Mouse (Mus musculus) midbrain, embryonic 12.5 days (tissue): Measurements from ENCODE around the gene Dedd. TPM values are rescaled to one million over a fixed set of nuclear protein-coding genes. Genes with fewer than 3 reads are reported as not detected.
"Not testable (repeated sequence)": the region's sequence is repeated elsewhere in the genome, so short reads cannot be mapped to it uniquely, and the experiment has no call there.

ENCODE experiments used
- ATAC-seq: fragments of 200-750 bp; cut with Nextera tagmentation; 2 replicates; pipeline ENCODE4 v1.8.0; 2017; ENCODE audit warnings: low read depth, moderate TSS enrichment, moderate library complexity; ENCODE audit not compliant: low FRiP score
- H3K27ac ChIP-seq: fragments of 300-500 bp; sonication (generic); replicated peaks from 2 replicates; pipeline ENCODE4 v1.5.1; 2016; ENCODE audit warnings: mild to moderate bottlenecking
- H3K27me3 ChIP-seq: fragments of 300-500 bp; sonication (generic); 2 replicates; pipeline ENCODE4 v1.6.1; 2016; ENCODE audit warnings: mild to moderate bottlenecking
- H3K36me3 ChIP-seq: fragments of 300-500 bp; sonication (generic); 2 replicates; pipeline ENCODE4 v1.6.1; 2016
- H3K4me1 ChIP-seq: fragments of 300-500 bp; sonication (generic); 2 replicates; pipeline ENCODE4 v1.6.1; 2016
- H3K4me2 ChIP-seq: fragments of 300-500 bp; sonication (generic); replicated peaks from 2 replicates; pipeline ENCODE4 v1.6.1; 2016; ENCODE audit warnings: mild to moderate bottlenecking, moderate library complexity
- H3K4me3 ChIP-seq: fragments of 300-500 bp; sonication (generic); 2 replicates; pipeline ENCODE4 v1.5.1; 2016; ENCODE audit warnings: mild to moderate bottlenecking
- H3K9ac ChIP-seq: fragments of 300-500 bp; sonication (generic); replicated peaks from 2 replicates; pipeline ENCODE4 v1.6.1; 2016; ENCODE audit warnings: mild to moderate bottlenecking, moderate library complexity
- H3K9me3 ChIP-seq: fragments of 300-500 bp; sonication (generic); 2 replicates; pipeline ENCODE4 v1.6.1; 2016; ENCODE audit warnings: mild to moderate bottlenecking
- WGBS: fragments of 180-500 bp; shearing (Covaris S2); methylation state at CpG from one replicate; pipeline ENCODE4 v1.1.7; 2016; 5-methylcytosine and 5-hydroxymethylcytosine counted together
- polyA plus RNA-seq: library from polyadenylated mRNA; unstranded; fragments of >200 nt; fragmentation: Nextera tagmentation; extraction: Ambion mirVana; gene quantifications from 2 replicates; pipeline ENCODE4 v1.2.1, GENCODE M21; 2016

Gene Dedd
- polyA plus RNA-seq, 1 experiment from 2014 or later: 51.9 TPM

DNA sequence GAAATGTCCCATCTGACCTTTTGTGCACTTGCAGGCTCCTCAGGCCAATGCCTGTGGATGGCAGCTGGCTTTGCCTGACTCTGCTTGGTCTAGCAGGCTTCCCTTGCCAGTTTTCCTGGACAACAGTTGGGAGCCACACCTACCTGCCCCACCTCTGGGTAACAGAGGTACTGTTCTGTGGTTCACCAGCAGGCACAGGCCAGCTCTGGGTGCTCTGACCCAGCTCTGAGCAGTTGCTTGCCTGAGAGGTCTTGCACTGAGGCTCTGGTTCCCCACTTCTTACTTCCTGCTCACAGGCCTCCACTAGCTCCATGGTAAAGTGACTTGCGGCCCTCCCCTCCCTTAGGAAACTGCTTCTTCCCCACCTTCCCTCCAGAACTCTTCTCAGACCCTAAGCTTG lies 6.9 kb upstream of the Dedd start:
- Histone ChIP-seq H3K9me3 (no peaks in the 10 kb centered on the region), H3K27ac (no peak overlapping the region), H3K27me3 (no peaks in the 10 kb centered on the region), H3K36me3 (no peaks in the 10 kb centered on the region), H3K4me3 (no peak overlapping the region), H3K4me1 (no peaks in the 10 kb centered on the region), H3K4me2 (no peak overlapping the region), H3K9ac (no peak overlapping the region)
- 85% methylated on average over 1 of the region's 1 CpGs for WGBS
- ATAC-seq: no peak

DNA sequence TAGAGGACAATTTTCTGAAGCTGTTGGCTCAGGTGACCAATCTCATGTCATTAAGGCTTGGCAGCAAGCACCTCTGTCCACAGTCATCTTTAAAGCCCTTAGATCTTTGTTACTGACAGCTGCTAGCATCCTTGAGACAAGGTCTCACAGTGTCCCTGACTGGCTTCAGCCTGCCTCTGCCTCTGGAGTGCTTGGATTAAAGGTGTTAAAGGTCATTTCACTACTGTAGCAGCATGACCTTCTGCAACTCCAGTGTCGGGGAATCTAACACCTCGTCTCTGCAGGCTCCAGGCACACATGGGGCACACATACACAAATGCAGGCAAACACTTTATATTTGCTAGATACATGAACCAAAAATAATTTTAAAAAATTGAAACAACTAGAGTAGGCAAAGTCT lies 3.4 kb upstream of the Dedd start:
- peaks cover 19% of the 10 kb centered on the region for H3K4me1 ChIP-seq
- no peak overlapping the region for H3K4me2 ChIP-seq
- H3K27ac ChIP-seq: no peak overlapping the region
- no peaks in the 10 kb centered on the region for H3K9me3 ChIP-seq
- no peak overlapping the region for H3K9ac ChIP-seq
- H3K4me3 ChIP-seq: no peak overlapping the region
- H3K36me3 ChIP-seq: no peaks in the 10 kb centered on the region
- no peak for ATAC-seq
- no peaks in the 10 kb centered on the region for H3K27me3 ChIP-seq
- 89% methylated on average over 2 of the region's 2 CpGs for WGBS

DNA sequence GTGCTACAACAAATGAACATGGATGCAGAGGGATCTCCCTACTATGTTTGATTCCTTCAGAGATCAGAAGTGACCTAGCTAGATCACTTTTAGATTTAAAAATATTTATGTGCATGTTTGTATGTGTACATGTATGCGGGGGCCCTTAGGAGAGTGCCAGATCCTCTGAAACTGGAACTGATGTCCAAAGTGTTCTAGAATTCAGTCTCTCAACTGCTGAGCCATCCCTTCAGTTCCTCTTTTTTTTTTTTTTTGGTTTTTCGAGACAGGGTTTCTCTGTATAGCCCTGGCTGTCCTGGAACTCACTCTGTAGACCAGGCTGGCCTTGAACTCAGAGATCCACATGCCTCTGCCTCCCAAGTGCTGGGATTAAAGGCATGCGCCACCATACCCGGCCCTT lies 2.4 kb upstream of the Dedd start:
- not testable (repeated sequence) for H3K4me2 ChIP-seq, H3K9ac ChIP-seq, H3K27ac ChIP-seq, ATAC-seq, H3K27me3 ChIP-seq, H3K4me3 ChIP-seq, H3K36me3 ChIP-seq, H3K9me3 ChIP-seq
- H3K4me1 ChIP-seq: peaks cover 28% of the 10 kb centered on the region
- WGBS: 90% methylated on average over 4 of the region's 4 CpGs

DNA sequence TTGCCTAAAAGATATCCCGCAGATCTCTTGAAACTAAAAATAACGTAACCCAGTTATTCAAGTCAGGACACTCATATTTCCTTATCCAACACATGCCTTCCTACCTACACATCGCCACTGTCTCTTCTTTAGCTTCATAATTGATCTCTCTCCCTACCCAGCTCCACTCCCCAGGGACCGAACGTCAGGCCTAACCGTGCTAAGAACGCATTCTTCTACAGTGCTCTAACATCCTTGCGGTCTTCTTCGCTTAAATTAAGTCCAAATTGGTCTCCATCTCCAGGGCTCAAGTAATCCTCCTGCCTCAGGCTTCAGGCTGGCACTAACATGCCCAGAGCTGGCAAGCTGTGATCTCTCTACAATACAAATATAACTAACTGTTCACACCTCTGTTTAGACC lies 701 bp upstream of the Dedd start:
- Histone ChIP-seq H3K27ac (peak overlapping the region; percentile 98), H3K27me3 (no peaks in the 10 kb centered on the region), H3K4me2 (peak overlapping the region; percentile 78), H3K4me3 (peak overlapping the region; percentile 88), H3K4me1 (peaks cover 34% of the 10 kb centered on the region), H3K9ac (peak overlapping the region; percentile 85), H3K9me3 (no peaks in the 10 kb centered on the region), H3K36me3 (0 out of 2 replicates have a peak, but pooled peaks cover 3% of the 10 kb centered on the region)
- no peak for ATAC-seq
- 43% methylated on average over 9 of the region's 9 CpGs for WGBS

DNA sequence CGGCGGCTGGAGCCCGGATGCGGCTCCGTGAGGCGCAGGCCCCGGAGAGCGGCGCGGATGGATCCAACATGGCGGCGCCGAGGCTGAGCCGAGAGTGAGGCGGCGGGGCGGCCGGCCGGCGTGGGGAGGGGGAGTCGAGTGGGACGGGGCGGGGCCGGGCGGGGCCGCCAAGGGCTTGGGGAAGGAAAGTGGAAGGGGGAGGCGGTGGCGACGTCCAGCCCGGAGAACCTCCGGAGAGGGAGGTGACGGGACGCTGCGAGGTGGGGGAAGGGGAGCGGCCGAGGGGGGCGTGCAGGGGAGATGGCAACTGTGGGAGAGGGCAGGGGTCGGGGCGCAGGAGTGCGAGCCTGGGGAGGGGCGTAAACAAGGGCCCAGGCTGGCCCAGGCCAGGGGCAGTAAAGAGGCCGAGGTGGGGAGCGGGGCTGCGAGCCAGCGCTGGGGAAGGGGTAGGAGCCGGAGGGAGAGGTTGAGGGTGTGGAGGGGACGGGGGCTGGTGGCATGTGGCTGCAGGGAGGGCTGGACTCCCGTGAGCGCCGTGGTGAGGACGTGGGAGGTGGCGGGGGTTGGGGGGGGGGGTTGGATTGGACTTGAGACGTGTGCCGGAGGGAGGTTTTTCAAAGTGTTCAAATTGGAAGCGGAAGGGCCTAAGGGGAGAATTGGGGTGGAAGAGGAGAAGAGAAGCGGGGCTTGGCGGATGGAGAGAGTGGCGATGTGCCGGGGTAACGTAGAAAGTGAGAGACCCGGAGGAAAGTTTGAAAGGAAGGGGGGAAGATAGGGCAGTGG lies 679 bp downstream of the Dedd start:
- 1% methylated on average over 54 of the region's 61 CpGs for WGBS
- H3K4me1 ChIP-seq: peaks cover 38% of the 10 kb centered on the region
- H3K9me3 ChIP-seq: no peaks in the 10 kb centered on the region

DNA sequence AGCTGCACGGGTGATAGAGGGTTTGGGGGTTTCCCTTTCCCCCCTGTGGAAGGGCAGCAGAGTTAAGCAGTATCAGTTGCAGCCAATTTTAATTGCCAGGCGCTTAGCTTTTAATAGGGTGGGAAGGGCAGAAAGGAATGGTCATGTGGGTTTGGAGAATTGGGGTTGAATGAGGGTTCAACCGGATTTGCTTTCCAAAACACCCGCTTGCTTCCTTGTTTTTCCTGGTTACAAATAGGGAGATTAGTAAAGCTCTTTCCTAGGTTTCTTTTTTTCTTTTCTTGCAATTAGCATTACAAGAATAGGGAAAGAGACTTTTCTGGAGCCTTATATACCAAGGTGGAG lies 1.2 kb downstream of the Dedd start:
- H3K36me3 ChIP-seq: peaks cover 8% of the 10 kb centered on the region; the same call in 1 of the 2 replicates
- peak overlapping the region; percentile 98 for H3K27ac ChIP-seq
- H3K9ac ChIP-seq: peak overlapping the region; percentile 85
- H3K27me3 ChIP-seq: no peaks in the 10 kb centered on the region
- 2% methylated on average over 4 of the region's 4 CpGs for WGBS
- H3K4me2 ChIP-seq: peak overlapping the region; percentile 78
- H3K4me1 ChIP-seq: peaks cover 38% of the 10 kb centered on the region
- H3K9me3 ChIP-seq: no peaks in the 10 kb centered on the region
- ATAC-seq: no peak; the same call in 1 of the 2 replicates
- peak overlapping the region; percentile 88 for H3K4me3 ChIP-seq

More for the DNA sequence above, 679 bp downstream of the Dedd start:
- Histone ChIP-seq H3K27me3 (no peaks in the 10 kb centered on the region), H3K9ac (peak overlapping the region; percentile 85), H3K36me3 (peaks cover 5% of the 10 kb centered on the region; the same call in 1 of the 2 replicates), H3K4me3 (peak overlapping the region; percentile 88), H3K4me2 (peak overlapping the region; percentile 78), H3K27ac (peak overlapping the region; percentile 98)
- ATAC-seq: peak; percentile 90

DNA sequence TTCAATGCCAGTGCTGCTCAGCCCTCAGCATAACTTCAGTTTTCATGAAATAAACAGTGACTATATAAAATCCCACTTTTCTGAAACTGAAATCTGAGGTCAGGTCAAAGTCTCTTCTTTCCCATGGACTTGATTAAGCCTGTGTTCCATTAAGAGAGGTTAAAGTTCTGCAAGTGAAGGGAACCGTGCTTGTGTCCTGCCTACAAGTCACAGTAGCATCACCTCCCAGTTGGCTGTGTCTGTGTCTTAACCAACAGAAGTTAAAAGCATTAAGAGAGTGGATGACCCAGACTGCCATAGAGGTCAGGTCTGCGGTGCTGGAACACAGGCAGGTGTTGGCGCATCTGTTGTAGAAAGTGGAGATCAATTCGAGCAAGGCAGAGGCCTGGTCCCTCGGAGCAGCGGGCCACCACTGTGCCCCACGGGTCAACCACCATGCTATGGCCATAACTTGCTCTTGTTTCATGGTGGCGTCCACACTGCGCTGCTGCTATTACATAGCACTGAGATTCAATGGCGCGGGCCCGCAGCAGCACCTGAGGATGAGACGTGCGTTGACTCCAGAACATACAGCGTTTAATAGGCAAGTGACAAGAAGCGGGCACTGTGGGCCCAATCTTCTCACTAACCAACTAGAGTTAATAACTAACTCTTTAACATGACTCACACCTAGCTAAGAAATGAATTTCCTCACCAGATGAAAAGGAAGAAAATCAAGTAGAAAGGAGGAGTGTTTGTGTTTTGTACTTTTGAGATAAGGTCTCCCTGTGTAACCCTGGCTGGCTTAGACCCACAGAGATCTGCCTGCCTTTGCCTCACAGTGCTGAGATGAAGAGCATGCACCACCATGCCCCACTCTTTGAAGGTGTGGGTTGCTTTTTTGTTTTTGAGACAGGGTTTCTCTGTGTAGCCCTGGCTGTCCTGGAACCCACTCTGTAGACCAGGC lies 13.6 kb downstream of the Dedd start:
- H3K4me2 ChIP-seq: no peak overlapping the region
- H3K27me3 ChIP-seq: no peaks in the 10 kb centered on the region
- WGBS: 95% methylated on average over 16 of the region's 16 CpGs
- peaks cover 60% of the 10 kb centered on the region for H3K36me3 ChIP-seq
- H3K9me3 ChIP-seq: peaks cover 6% of the 10 kb centered on the region; the same call in 1 of the 2 replicates
- H3K27ac ChIP-seq: no peak overlapping the region
- no peak for ATAC-seq
- no peak overlapping the region for H3K4me3 ChIP-seq
- no peak overlapping the region for H3K9ac ChIP-seq
- peaks cover 30% of the 10 kb centered on the region for H3K4me1 ChIP-seq

DNA sequence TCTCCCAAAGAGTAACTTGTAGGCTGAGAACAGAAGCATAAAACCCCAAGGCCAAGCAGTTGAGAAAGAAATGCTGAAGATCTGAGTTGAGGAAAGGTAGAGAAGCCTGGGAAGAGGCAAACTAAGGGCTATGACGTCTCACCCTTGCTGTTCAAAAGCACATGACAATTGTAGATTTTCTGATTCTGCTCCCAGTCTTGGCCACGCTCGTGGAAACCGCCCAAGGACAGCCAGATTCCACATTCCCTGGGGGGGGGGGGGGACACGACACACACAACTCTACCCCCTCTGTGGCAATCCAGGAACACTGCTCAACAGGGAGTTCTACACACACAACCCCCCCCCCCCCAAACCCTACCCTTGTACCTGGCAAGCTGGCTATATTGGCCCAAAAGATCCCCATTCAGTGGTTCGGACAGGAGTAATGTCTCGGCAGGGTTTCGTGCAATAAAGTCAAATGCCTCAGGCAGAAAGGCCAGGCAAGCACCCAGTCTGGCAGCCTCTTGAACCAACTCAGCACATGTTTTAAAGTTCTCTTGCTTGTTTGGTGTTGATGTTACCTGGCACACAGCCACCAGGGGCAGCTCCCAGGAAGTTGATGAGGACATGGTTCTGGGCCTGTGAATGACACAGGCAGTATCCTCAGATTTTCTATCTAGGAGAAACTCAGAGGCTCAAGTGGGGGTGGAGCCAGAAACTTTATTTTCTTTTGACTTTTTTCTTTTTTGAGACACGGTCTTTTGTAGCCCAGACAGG lies 15.2 kb downstream of the Dedd start:
- Histone ChIP-seq H3K9me3 (peaks cover 6% of the 10 kb centered on the region; the same call in 1 of the 2 replicates), H3K27ac (no peak overlapping the region), H3K9ac (no peak overlapping the region), H3K4me3 (no peak overlapping the region), H3K4me1 (peaks cover 30% of the 10 kb centered on the region), H3K27me3 (no peaks in the 10 kb centered on the region), H3K36me3 (peaks cover 45% of the 10 kb centered on the region), H3K4me2 (peak overlapping the region; percentile 82)
- ATAC-seq: no peak
- 85% methylated on average over 8 of the region's 9 CpGs for WGBS

DNA sequence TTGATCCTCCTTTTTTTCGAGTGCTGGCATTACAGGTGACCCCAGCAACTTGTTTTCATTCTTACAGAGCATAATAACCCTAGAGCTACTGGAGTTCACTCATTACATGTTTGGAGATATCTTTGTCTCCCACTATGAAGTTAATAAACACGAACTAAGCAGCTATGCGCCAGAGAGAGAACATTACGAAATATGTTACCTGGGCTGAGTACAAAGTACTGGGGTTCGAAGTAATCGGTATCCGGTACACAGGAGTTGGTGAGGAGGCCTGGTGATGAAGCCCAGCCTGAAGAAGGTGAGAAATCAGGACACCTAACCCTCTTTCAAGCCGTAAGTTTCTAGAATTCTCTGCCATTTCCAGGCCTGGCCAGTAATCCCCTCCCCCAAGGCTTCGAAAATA lies 15.8 kb downstream of the Dedd start:
- Histone ChIP-seq H3K4me2 (peak overlapping the region; percentile 82), H3K36me3 (peaks cover 39% of the 10 kb centered on the region), H3K27ac (no peak overlapping the region), H3K27me3 (no peaks in the 10 kb centered on the region), H3K9ac (peak overlapping the region; percentile 80; the same call in 1 of the 2 replicates), H3K9me3 (peaks cover 6% of the 10 kb centered on the region; the same call in 1 of the 2 replicates), H3K4me3 (peak overlapping the region; percentile 91), H3K4me1 (peaks cover 30% of the 10 kb centered on the region)
- 77% methylated on average over 9 of the region's 9 CpGs for WGBS
- no peak for ATAC-seq

DNA sequence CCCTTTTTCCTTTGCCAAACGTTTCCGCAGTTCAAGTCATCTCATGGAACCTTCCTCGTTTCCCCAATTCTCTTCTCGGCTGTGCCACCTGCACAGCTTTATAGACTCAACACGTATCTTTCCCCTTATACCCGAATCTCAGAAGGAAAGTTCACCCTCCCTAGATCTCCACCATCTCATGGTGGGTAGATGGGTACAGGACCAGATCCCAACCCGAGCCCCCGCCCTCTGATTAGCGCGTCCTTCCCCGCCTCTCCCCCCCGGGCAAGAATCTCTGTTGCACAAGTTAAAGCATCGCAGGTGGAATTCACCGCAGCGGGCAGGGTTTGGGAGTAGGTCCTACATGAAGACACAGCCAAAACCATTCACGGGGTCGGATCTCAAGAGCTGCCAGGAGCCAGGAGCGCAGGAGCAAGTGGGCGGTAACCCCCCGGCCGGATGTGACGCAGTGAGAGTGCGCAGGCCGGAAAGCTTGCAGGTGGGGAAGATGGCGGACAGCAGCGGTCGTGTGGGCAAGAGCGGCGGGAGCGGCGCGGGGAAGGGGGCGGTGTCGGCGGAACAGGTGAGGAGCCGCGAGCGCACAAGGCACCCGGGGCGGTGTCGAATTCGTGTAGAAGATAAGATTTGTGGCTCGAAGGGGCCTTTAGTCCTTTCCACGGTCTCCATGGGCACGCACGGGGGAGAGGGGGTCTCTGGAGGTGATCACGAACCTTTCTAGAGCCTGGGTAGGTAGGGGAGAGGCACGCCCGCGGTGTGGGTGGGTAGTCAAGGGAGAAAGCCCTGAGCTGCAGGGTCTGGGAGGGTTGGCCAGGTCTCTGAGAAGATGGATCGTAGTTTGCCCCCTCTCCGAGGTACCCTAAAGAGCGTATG lies 16.5 kb downstream of the Dedd start, which contains the start of the genes Nit1 and Pfdn2:
Gene Nit1, minus strand, starts transcription at position 422 of the 870 bp plus-strand sequence.
Gene Pfdn2, plus strand, starts transcription at position 446 of the 870 bp plus-strand sequence.
- H3K4me3 ChIP-seq: peak within 1 kb of the TSS; percentile 91
- ATAC-seq: peak; percentile 96
- peaks cover 6% of the 10 kb centered on the region; the same call in 1 of the 2 replicates for H3K9me3 ChIP-seq
- peak within 1 kb of the TSS; percentile 82 for H3K4me2 ChIP-seq
- no peaks in the 10 kb centered on the region for H3K27me3 ChIP-seq
- H3K9ac ChIP-seq: peak within 1 kb of the TSS; percentile 80
- H3K4me1 ChIP-seq: peaks cover 30% of the 10 kb centered on the region
- H3K27ac ChIP-seq: peak within 1 kb of the TSS; percentile 44
- under 1% methylated on average over 49 of the region's 53 CpGs for WGBS
- peaks cover 32% of the 10 kb centered on the region for H3K36me3 ChIP-seq

DNA sequence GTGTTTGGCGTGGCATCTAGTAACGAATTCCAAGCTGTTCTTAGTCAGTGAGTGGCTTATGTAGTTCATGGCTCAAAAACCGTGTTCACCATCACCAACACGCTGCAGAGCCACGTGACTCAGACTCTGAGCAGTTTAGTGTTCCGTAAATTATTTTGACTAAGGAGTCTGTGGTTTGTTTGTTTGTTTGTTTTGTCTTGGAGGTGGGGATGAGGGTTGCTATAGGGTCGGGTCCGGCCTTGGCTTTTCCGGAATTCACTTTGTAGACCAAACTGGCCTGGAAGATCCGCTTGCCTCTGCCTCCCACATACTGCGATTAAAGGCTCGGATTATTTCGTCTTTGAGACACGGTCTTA lies 17.1 kb downstream of the Dedd start:
- WGBS: 2% methylated on average over 14 of the region's 14 CpGs
- Histone ChIP-seq H3K9ac (peak overlapping the region; percentile 80), H3K27me3 (no peaks in the 10 kb centered on the region), H3K9me3 (peaks cover 6% of the 10 kb centered on the region; the same call in 1 of the 2 replicates), H3K4me3 (peak overlapping the region; percentile 91), H3K4me2 (peak overlapping the region; percentile 82), H3K27ac (no peak overlapping the region), H3K36me3 (peaks cover 26% of the 10 kb centered on the region), H3K4me1 (peaks cover 30% of the 10 kb centered on the region)
- ATAC-seq: no peak
